Comparison of ENCODE assay signal across 10 mouse cellular contexts in the genomic region with DNA sequence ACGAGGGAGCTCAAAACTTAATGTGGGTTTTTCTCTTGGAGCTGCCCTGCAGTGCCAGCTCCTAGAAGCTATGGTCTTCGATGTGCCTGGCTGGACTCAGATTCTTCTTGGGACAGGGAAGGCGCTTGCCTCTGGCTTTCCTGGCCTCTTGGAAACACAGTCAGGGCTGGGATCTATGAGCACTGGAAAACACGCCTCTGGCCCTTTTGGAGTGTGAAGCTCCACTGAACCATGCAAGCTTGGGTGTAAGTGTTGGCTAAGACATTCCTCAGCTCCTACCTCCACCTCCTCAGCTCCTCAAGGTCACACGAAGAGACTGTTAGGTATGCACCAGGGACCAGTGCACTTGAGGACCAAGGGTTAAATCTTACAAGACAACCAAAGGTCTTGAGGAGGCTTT. TPM values are rescaled to one million over a fixed set of nuclear protein-coding genes. Genes with fewer than 3 reads are reported as not detected.
DNase-seq lines count a peak whose midpoint lies in the region; ATAC-seq and TF ChIP-seq lines count a peak whose summit lies in the region.
"Had no signal": no experiment of that assay in that cellular context is flagged by ENCODE, and none has a peak within 500 bp of the region (broad histone marks: within the 10 kb centered on the region; RNA-seq: fewer than 3 reads in every experiment).

No protein-coding gene starts in this region.

- no peak overlapping the region for H3K9ac ChIP-seq in liver, embryonic 11.5 days (ENCODE audit: low read depth, low read length)
- H3K9ac ChIP-seq in embryonic facial prominence, embryonic 14.5 days (ENCODE audit: low read depth, low read length): peak overlapping the region; percentile 97

- no peak for DNase-seq in liver, embryonic 11.5 days (ENCODE audit: low spot score)
- DNase-seq in liver: no peak
- DNase-seq in embryonic facial prominence, embryonic 14.5 days (ENCODE audit: low spot score): no peak
- DNase-seq in kidney, adult 9 months: peak; percentile 84
- DNase-seq in thymus, postnatal 25 days: no peak
- DNase-seq in cerebellum, postnatal 14 days: no peak
- no peak for DNase-seq in gastrocnemius, postnatal 10 days

- H3ac ChIP-seq in myocyte (ENCODE audit: control insufficient read depth, insufficient read length): no peak overlapping the region

- H3K36me3 ChIP-seq in liver, embryonic 11.5 days (ENCODE audit: control insufficient read depth, insufficient read depth, low read length): no peaks in the 10 kb centered on the region
- peaks cover 12% of the 10 kb centered on the region; the same call in 1 of the 2 replicates for H3K36me3 ChIP-seq in embryonic facial prominence, embryonic 14.5 days (ENCODE audit: control insufficient read depth, insufficient read depth, low read length)
- no peaks in the 10 kb centered on the region for H3K36me3 ChIP-seq in myocyte (ENCODE audit: control insufficient read depth, insufficient read depth)

- H3K4me1 ChIP-seq in liver, embryonic 11.5 days (replicated peaks; ENCODE audit: control insufficient read depth, insufficient read depth, low read length): peaks cover 13% of the 10 kb centered on the region
- H3K4me1 ChIP-seq in embryonic facial prominence, embryonic 14.5 days (ENCODE audit: control insufficient read depth, insufficient read depth, low read length): peaks cover 11% of the 10 kb centered on the region; the same call in 1 of the 2 replicates

- no peak for TF ChIP-seq POLR2A in myocyte (IDR thresholded peaks at IDR 0.05; ENCODE audit: insufficient read length, low read depth)

- peaks cover 76% of the 10 kb centered on the region for H3K27me3 ChIP-seq in liver, embryonic 11.5 days (replicated peaks; ENCODE audit: control insufficient read depth, insufficient read depth, low read length)
- peaks cover 18% of the 10 kb centered on the region; the same call in 1 of the 2 replicates for H3K27me3 ChIP-seq in embryonic facial prominence, embryonic 14.5 days (replicated peaks; ENCODE audit: control insufficient read depth, insufficient read depth, low read length)
- no peaks in the 10 kb centered on the region for H3K27me3 ChIP-seq in myocyte (ENCODE audit: control insufficient read depth, insufficient read depth, insufficient read length)

- ATAC-seq in liver, embryonic 11.5 days (replicated peaks; ENCODE audit: low FRiP score): no peak
- no peak for ATAC-seq in embryonic facial prominence, embryonic 14.5 days (ENCODE audit: low read depth)

- peak overlapping the region; percentile 81 for H3K4me2 ChIP-seq in liver, embryonic 11.5 days
- H3K4me2 ChIP-seq in embryonic facial prominence, embryonic 14.5 days (ENCODE audit: low read depth, low read length): peak overlapping the region; percentile 72
- H3K4me2 ChIP-seq in myocyte (ENCODE audit: low read depth): peak overlapping the region; percentile 99

- no peak overlapping the region for H3K27ac ChIP-seq in liver, embryonic 11.5 days (ENCODE audit: low read depth, low read length)
- H3K27ac ChIP-seq in embryonic facial prominence, embryonic 14.5 days (replicated peaks; ENCODE audit: low read depth, low read length): no peak overlapping the region

- no peaks in the 10 kb centered on the region for H3K9me3 ChIP-seq in liver, embryonic 11.5 days (ENCODE audit: control insufficient read depth, low read length)
- no peaks in the 10 kb centered on the region for H3K9me3 ChIP-seq in embryonic facial prominence, embryonic 14.5 days (ENCODE audit: control insufficient read depth, low read length)

- H3K79me2 ChIP-seq in myocyte (ENCODE audit: control insufficient read depth, insufficient read depth): no peaks in the 10 kb centered on the region

- WGBS in liver, embryonic 11.5 days: 37% methylated on average over 5 of the region's 5 CpGs
- 27% methylated on average over 5 of the region's 5 CpGs for WGBS in embryonic facial prominence, embryonic 14.5 days

- no peak overlapping the region for H3K4me3 ChIP-seq in liver, embryonic 11.5 days (ENCODE audit: low read depth, low read length)
- peak overlapping the region; percentile 70; the same call in 1 of the 2 replicates for H3K4me3 ChIP-seq in embryonic facial prominence, embryonic 14.5 days (ENCODE audit: low read depth, low read length)
- H3K4me3 ChIP-seq in myocyte: peak overlapping the region; percentile 44

TF ChIP-seq in myocyte, 11 proteins besides CTCF, POLR2A, EP300 and RAD21:
- no peak for TF ChIP-seq REST (IDR thresholded peaks at IDR 0.05; ENCODE audit: insufficient read depth, insufficient read length)
- no peak for TF ChIP-seq TCF3 (IDR thresholded peaks at IDR 0.05; ENCODE audit: insufficient read length, low read depth)
- no peak for TF ChIP-seq SRF (IDR thresholded peaks at IDR 0.05; ENCODE audit: control insufficient read depth, insufficient read length, low read depth)
- no peak for TF ChIP-seq MYOD1 (IDR thresholded peaks at IDR 0.05; ENCODE audit: control insufficient read depth in 1 of 3, insufficient read length in 2 of 3, low read depth in 2 of 3)
- no peak for TF ChIP-seq MYOG (IDR thresholded peaks at IDR 0.05; ENCODE audit: control insufficient read depth in 1 of 3, insufficient read depth in 1 of 3, insufficient read length in 2 of 3, low read depth in 2 of 3)

RNA-seq across cellular contexts. Expression of gene Gm11444, which starts 5.2 kb away (rescaled TPM):
- polyA plus RNA-seq in liver, embryonic 11.5 days (2014; fragmentation: Nextera tagmentation; extraction: Ambion mirVana): not detected in 2 replicates
- polyA plus RNA-seq in embryonic facial prominence, embryonic 14.5 days (2014; fragmentation: Nextera tagmentation; extraction: Ambion mirVana): not detected in 2 replicates
- not detected for polyA plus RNA-seq in myocyte (2012; fragmentation: generic; extraction: Trizol)
- total RNA-seq in gastrocnemius, postnatal 10 days (2021): not detected
- total RNA-seq: gastrocnemius, postnatal 36 days had no signal
- polyA plus RNA-seq: liver, embryonic 16.5 days had no signal

RNA-seq across cellular contexts. Expression of gene Tbx2, which starts 12.6 kb away (rescaled TPM):
- 2.7 and 3.2 TPM in 2 replicates for polyA plus RNA-seq in liver, embryonic 11.5 days (2014; fragmentation: Nextera tagmentation; extraction: Ambion mirVana)
- 6.3 and 6.5 TPM in 2 replicates for polyA plus RNA-seq in embryonic facial prominence, embryonic 14.5 days (2014; fragmentation: Nextera tagmentation; extraction: Ambion mirVana)
- polyA plus RNA-seq in myocyte (2012; fragmentation: generic; extraction: Trizol): 1.0 TPM
- 10 to 100 TPM; 11.0 to 14.3 TPM for total RNA-seq in gastrocnemius, postnatal 10 days (2021)

RNA-seq across cellular contexts. Expression of gene Tbx4, which starts 41.3 kb away (rescaled TPM):
- 0.79 and 0.86 TPM in 2 replicates for polyA plus RNA-seq in liver, embryonic 11.5 days (2014; fragmentation: Nextera tagmentation; extraction: Ambion mirVana)
- polyA plus RNA-seq in embryonic facial prominence, embryonic 14.5 days (2014; fragmentation: Nextera tagmentation; extraction: Ambion mirVana): 0.85 and 1.4 TPM in 2 replicates
- 0.29 TPM for polyA plus RNA-seq in myocyte (2012; fragmentation: generic; extraction: Trizol)
- 1 to 10 TPM; 3.0 to 4.4 TPM for total RNA-seq in gastrocnemius, postnatal 10 days (2021)
- polyA plus RNA-seq: liver, embryonic 16.5 days had no signal
